Mouse (Mus musculus) embryonic facial prominence, embryonic 14.5 days (tissue): ENCODE measurements around the gene Acot8. TPM values are rescaled to one million over a fixed set of nuclear protein-coding genes. Genes with fewer than 3 reads are reported as not detected.

ENCODE experiments used
- ATAC-seq: fragments of 200-750 bp; cut with Nextera tagmentation; 2 replicates; pipeline ENCODE4 v1.8.0; 2017; ENCODE audit warnings: low read depth, moderate number of reproducible peaks, moderate TSS enrichment
- DNase-seq: peaks from one replicate; pipeline ENCODE4 v3.0.0-alpha.2; 2015; ENCODE audit warnings: low spot score
- H3K27ac ChIP-seq: fragments of 300-500 bp; sonication (generic); replicated peaks from 2 replicates; pipeline ENCODE4 v1.5.1; 2014; ENCODE audit warnings: low read depth, mild to moderate bottlenecking, low read length, moderate library complexity
- H3K27me3 ChIP-seq: fragments of 300-500 bp; sonication (generic); replicated peaks from 2 replicates; pipeline ENCODE4 v1.6.1; 2014; ENCODE audit warnings: low read length; ENCODE audit not compliant: control insufficient read depth, insufficient read depth
- H3K36me3 ChIP-seq: fragments of 300-500 bp; sonication (generic); 2 replicates; pipeline ENCODE4 v1.6.1; 2014; ENCODE audit warnings: low read length, mixed read lengths; ENCODE audit not compliant: control insufficient read depth, insufficient read depth
- H3K4me1 ChIP-seq: fragments of 300-500 bp; sonication (generic); 2 replicates; pipeline ENCODE4 v1.6.1; 2014; ENCODE audit warnings: antibody characterized with exemption, low read length; ENCODE audit not compliant: control insufficient read depth, insufficient read depth
- H3K4me2 ChIP-seq: fragments of 300-500 bp; sonication (generic); 2 replicates; pipeline ENCODE4 v1.6.1; 2014; ENCODE audit warnings: low read depth, mild to moderate bottlenecking, low read length, moderate library complexity, mixed read lengths
- H3K4me3 ChIP-seq: fragments of 300-500 bp; sonication (generic); 2 replicates; pipeline ENCODE4 v1.5.1; 2014; ENCODE audit warnings: low read depth, mild to moderate bottlenecking, low read length
- H3K9ac ChIP-seq: fragments of 300-500 bp; sonication (generic); 2 replicates; pipeline ENCODE4 v1.6.1; 2014; ENCODE audit warnings: low read depth, mild to moderate bottlenecking, low read length, moderate library complexity, mixed read lengths
- H3K9me3 ChIP-seq: fragments of 300-500 bp; sonication (generic); 2 replicates; pipeline ENCODE4 v1.6.1; 2016; ENCODE audit warnings: low read length; ENCODE audit not compliant: control insufficient read depth
- WGBS: fragments of 180-500 bp; shearing (Covaris S2); extraction: QIAGEN DNeasy Blood & Tissue Kit; methylation state at CpG from one replicate; pipeline ENCODE4 v1.1.7; 2014; 5-methylcytosine and 5-hydroxymethylcytosine counted together
- polyA plus RNA-seq: library from polyadenylated mRNA; unstranded; fragments of >200 nt; fragmentation: Nextera tagmentation; extraction: Ambion mirVana; gene quantifications from 2 replicates; pipeline ENCODE4 v1.2.1, GENCODE M21; 2014

Gene Acot8
- polyA plus RNA-seq, 1 experiment from 2014 or later: 13.8 TPM

DNA sequence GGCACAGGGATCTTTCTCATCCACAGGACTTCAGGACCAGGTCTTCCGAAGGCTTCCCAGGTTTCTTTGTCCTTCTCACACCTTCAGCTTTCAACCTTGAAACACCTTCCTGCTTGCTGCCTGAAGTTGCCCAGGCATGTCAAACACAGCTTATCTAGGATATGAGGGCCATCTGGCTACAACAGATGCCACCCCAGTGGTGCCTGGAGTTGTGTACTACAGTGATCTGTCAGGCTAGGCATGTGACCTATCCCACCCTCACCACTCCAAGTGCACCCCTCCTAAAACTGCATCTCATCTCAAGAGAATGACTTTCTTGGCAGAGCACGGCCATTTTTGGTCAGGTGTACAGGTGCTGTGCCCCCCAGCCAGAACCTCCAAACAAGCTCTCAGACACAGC, 43.2 kb downstream of the Acot8 start:
- peaks cover 91% of the 10 kb centered on the region for H3K36me3 ChIP-seq
- no peaks in the 10 kb centered on the region for H3K27me3 ChIP-seq
- H3K27ac ChIP-seq: no peak overlapping the region
- no peak overlapping the region for H3K9ac ChIP-seq
- DNase-seq (no peak), ATAC-seq (no peak)
- H3K9me3 ChIP-seq: no peaks in the 10 kb centered on the region
- no peak overlapping the region for H3K4me2 ChIP-seq
- no peaks in the 10 kb centered on the region for H3K4me1 ChIP-seq
- H3K4me3 ChIP-seq: no peak overlapping the region
- WGBS: 98% methylated on average over 2 of the region's 2 CpGs

DNA sequence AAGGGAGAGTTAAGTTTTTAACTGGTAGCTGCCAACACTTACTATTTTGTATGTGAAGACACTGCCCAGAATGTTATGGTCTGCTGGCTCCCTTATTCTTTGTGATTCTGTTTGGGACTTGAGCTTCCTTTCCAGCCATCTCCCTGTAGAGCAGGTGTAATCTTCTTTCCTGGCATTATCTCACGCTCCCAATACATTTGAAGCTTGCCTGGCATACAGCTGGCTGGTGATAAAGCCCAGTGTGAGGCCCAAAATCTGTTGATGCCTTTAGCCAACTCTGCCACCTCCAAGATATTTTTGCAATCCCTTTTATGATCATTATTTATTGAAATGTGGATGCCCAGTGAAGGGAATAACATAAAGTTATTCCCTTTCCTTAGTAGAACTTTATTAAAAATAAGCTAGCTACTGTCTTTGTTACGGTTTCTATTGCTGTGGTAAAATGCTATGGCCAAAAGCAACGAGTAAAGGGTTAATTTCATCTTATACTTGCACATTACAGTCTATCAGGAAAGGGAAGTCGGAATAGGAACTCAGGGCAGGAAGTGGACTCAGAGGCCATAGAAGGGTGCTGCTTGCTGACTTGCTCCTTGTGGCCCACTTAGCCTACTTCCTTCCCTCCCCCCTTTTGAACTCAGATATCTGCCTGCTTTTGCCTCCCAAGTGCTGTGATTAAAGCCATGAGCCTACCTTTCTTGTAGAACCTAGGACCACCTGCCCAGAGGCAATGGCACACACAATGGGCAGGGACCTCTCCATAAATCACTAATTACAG, 44.4 kb downstream of the Acot8 start:
- Histone ChIP-seq H3K4me1 (no peaks in the 10 kb centered on the region), H3K36me3 (peaks cover 91% of the 10 kb centered on the region), H3K27me3 (no peaks in the 10 kb centered on the region), H3K4me3 (no peak overlapping the region), H3K4me2 (no peak overlapping the region), H3K9me3 (no peaks in the 10 kb centered on the region), H3K9ac (no peak overlapping the region), H3K27ac (no peak overlapping the region)
- DNase-seq (no peak), ATAC-seq (no peak)
- WGBS: 90% methylated on average over 4 of the region's 4 CpGs

- no peak for ATAC-seq
- Histone ChIP-seq H3K27me3 (no peaks in the 10 kb centered on the region), H3K4me2 (no peak overlapping the region), H3K9me3 (no peaks in the 10 kb centered on the region), H3K9ac (no peak overlapping the region), H3K4me3 (no peak overlapping the region), H3K4me1 (no peaks in the 10 kb centered on the region), H3K36me3 (peaks cover 100% of the 10 kb centered on the region), H3K27ac (no peak overlapping the region)
- DNase-seq: no peak
- 61% methylated on average over 1 of the region's 1 CpGs for WGBS
Observed at GRCm38 (mm10) chr2:164758692-164759091, 46.0 kb downstream of the Acot8 start.

- Histone ChIP-seq H3K4me3 (no peak overlapping the region), H3K9me3 (no peaks in the 10 kb centered on the region), H3K4me1 (no peaks in the 10 kb centered on the region), H3K36me3 (peaks cover 100% of the 10 kb centered on the region), H3K27me3 (no peaks in the 10 kb centered on the region), H3K9ac (no peak overlapping the region), H3K4me2 (no peak overlapping the region), H3K27ac (no peak overlapping the region)
- DNase-seq: no peak
- ATAC-seq: no peak
- 90% methylated on average over 10 of the region's 11 CpGs for WGBS
Observed at GRCm38 (mm10) chr2:164757841-164758240, 46.8 kb downstream of the Acot8 start.

GRCm38 (mm10) chr2:164754800-164755199, 49.9 kb downstream of the Acot8 start:
- no peaks in the 10 kb centered on the region for H3K27me3 ChIP-seq
- 88% methylated on average over 2 of the region's 2 CpGs for WGBS
- no peak for ATAC-seq
- H3K4me1 ChIP-seq: no peaks in the 10 kb centered on the region
- H3K27ac ChIP-seq: no peak overlapping the region
- H3K9me3 ChIP-seq: no peaks in the 10 kb centered on the region
- H3K4me3 ChIP-seq: no peak overlapping the region
- H3K36me3 ChIP-seq: peaks cover 97% of the 10 kb centered on the region
- H3K4me2 ChIP-seq: no peak overlapping the region
- DNase-seq: no peak
- H3K9ac ChIP-seq: no peak overlapping the region

GRCm38 (mm10) chr2:164754105-164754504, 50.6 kb downstream of the Acot8 start:
- H3K9ac ChIP-seq: no peak overlapping the region
- ATAC-seq: no peak
- H3K4me2 ChIP-seq: no peak overlapping the region
- DNase-seq: no peak
- WGBS: 84% methylated on average over 11 of the region's 11 CpGs
- H3K4me1 ChIP-seq: no peaks in the 10 kb centered on the region
- no peaks in the 10 kb centered on the region for H3K27me3 ChIP-seq
- no peaks in the 10 kb centered on the region for H3K9me3 ChIP-seq
- no peak overlapping the region for H3K27ac ChIP-seq
- H3K4me3 ChIP-seq: no peak overlapping the region
- peaks cover 93% of the 10 kb centered on the region for H3K36me3 ChIP-seq

DNA sequence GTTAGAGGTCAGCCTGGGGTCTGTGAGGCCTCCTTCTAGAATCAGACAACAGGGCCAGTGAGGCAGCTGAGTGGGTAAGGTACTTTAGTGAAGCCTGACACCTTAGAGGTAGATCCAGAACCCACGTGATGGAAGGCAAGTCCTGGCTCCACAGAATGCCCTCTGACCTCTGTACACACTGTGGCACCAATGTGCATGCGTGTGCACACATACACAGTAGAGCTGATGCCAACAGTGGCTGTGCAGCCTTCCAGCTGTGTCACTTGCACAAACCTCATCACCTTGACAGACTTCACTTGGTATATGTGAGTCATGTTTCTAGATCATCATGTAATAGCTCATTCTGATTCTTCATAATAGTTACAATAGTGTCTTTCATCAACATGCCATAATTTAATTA, 52.2 kb downstream of the Acot8 start:
- ATAC-seq (no peak), DNase-seq (no peak)
- WGBS: 88% methylated on average over 2 of the region's 2 CpGs
- Histone ChIP-seq H3K4me2 (no peak overlapping the region), H3K9me3 (no peaks in the 10 kb centered on the region), H3K27me3 (no peaks in the 10 kb centered on the region), H3K9ac (no peak overlapping the region), H3K36me3 (peaks cover 93% of the 10 kb centered on the region), H3K4me3 (no peak overlapping the region), H3K27ac (no peak overlapping the region), H3K4me1 (no peaks in the 10 kb centered on the region)

GRCm38 (mm10) chr2:164748991-164749390, 55.7 kb downstream of the Acot8 start:
- 89% methylated on average over 6 of the region's 6 CpGs for WGBS
- Histone ChIP-seq H3K27me3 (no peaks in the 10 kb centered on the region), H3K9ac (no peak overlapping the region), H3K27ac (no peak overlapping the region), H3K4me1 (peaks cover 11% of the 10 kb centered on the region), H3K4me2 (no peak overlapping the region), H3K36me3 (peaks cover 60% of the 10 kb centered on the region), H3K4me3 (no peak overlapping the region), H3K9me3 (no peaks in the 10 kb centered on the region)
- DNase-seq (no peak), ATAC-seq (no peak)

DNA sequence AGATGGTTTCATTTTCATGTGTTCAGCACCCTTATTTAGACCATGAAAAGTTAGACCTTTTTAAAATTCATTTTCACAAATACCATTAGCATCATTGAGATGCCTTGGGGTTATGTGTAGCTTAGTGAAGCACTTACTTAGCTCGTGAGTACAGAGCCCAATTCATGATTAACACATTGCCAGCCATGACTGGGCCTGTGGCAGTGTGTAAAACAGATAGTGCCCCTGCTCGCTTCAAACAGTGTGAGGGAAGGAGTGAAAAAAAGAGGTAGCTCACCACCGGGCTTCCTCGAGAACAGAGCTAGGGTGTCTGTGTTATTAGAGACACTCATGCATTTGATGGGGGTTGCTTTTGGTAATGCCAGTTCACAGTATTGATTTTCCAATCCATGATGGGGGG, 56.5 kb downstream of the Acot8 start:
- DNase-seq: no peak
- Histone ChIP-seq H3K27me3 (no peaks in the 10 kb centered on the region), H3K9me3 (no peaks in the 10 kb centered on the region), H3K36me3 (peaks cover 52% of the 10 kb centered on the region), H3K4me3 (no peak overlapping the region), H3K4me2 (no peak overlapping the region), H3K4me1 (peaks cover 11% of the 10 kb centered on the region), H3K27ac (no peak overlapping the region), H3K9ac (no peak overlapping the region)
- ATAC-seq: no peak
- WGBS: 81% methylated on average over 4 of the region's 4 CpGs
